Mouse (Mus musculus): ENCODE data around the gene Eno4. TPM values are rescaled to one million over a fixed set of nuclear protein-coding genes. Genes with fewer than 3 reads are reported as not detected.
A peak's percentile ranks its signal among the peaks of the same experiment; 100 is the strongest.
"Not testable (repeated sequence)": the region's sequence is repeated elsewhere in the genome, so short reads cannot be mapped to it uniquely, and the experiment has no call there.

The Eno4 gene
- total RNA-seq (2017) = not detected in 2 replicates

DNA sequence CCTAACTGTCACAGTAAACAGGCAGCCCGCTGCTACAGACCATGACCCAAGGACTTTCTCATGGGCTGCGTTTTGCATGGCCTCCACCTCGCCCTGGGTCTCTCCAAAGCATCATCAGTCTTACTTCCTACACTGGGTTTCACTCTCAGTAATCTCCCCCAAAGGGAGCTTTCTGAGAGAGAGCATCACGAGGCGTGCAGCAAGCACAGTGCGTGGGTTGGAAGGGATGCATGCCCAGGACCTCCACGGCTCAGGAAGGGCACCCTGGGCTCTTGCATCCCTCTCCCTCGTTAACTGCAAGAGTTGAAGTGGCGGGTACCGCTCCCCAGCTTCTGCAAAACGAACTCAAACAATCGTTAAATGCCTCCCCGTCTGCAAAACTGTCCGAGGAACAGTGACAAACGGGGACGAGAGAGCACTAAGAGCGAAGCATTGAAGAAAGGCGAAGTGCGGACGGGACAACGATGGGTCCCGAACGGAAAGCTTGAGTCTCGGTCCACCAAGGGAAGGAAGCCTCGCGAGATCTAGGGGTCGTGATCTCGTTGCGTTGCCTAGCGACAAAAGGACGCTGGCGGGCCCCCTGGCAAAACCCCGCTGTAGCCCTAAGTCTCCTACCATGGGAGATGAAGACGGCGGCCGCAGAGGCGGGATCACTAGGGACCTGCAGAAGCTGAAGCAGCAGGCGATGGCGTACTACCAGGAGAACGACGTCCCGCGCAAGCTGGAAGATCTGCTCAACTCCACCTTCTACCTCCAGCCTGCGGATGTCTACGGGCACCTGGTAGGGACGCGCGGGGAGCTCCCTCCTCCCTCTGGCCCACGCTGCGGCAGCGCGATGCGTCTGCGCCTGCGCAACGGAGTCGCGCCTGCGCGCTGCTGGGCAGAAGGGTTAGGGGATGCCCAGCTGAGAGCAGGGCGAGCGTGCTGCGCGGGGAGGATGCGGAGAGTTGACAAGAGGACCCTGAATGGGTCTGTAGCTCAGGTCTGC is at the start of gene Eno4, which contains the start of gene Hspa12a:
TSS of gene Eno4 (plus strand) at position 585 of the 988 bp plus-strand sequence.
TSS of gene Hspa12a (minus strand) at position 814 of the 988 bp plus-strand sequence.
- peak; percentile 74 for ATAC-seq (ENCODE audit: extremely low read depth, insufficient number of reproducible peaks, low FRiP score, poor library complexity, severe bottlenecking)

DNA sequence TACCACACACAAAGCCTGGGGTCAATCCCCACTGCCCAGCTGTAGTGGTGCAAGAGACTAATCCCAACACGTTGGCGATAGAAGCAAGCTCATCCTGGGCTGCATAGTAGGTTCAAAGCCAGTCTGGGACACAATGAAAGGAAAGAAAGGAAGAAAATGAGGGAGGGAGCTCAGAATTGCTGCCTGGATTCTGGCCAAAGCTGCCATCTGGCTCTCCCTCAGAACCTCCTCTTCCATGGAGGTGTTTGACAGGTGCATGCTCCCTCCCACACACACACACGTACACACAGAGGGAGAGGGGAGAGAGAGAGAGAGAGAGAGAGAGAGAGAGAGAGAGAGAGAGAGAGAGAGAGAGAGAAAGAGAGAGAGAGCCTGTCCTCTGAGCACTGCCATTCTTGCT is 47.0 kb upstream of the Eno4 start:
- ATAC-seq (ENCODE audit: extremely low read depth, insufficient number of reproducible peaks, low FRiP score, poor library complexity, severe bottlenecking) = no peak

- not testable (repeated sequence) for ATAC-seq (ENCODE audit: extremely low read depth, insufficient number of reproducible peaks, low FRiP score, poor library complexity, severe bottlenecking)
These were observed 42.8 kb upstream of the Eno4 start for GRCm38 (mm10) chr19:58900471-58900870.

DNA sequence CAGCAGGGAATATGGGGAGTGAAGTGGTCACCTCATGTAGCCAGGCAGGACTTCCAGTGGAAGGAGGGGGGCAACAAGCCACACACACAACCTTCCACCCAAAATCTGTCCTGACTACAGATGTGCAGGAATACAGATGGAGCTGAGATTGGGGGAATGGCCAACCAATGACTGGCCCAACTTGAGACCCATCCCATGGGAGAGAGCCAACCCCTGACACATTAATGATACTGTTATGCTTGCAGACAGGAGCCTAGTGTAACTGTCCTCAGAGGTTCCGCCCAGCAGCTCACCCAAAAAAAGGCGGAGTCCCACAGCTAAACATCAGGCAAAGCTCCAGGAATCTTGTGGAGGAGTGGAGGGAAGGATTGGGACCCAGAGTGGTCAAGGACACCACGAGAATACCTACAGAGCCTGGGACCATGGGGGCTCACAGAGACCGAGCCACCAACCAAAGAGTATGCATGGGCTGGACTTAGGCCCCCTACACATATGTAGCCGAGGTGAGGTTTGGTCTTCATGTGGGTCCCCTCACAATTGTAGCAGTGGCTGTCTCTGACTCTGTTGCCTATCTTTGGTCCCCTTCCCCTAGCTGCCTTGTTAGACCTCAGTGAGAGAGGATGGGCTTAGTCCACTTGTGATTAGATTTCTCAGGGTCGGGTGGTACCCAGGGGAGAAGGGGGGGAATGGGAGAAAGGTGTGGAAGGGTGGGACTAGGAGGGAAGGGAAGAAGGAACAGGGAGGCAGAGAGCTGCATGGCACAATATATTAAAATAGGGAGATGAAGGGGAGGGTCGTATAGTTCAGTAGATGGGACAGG is 39.9 kb upstream of the Eno4 start:
- ATAC-seq (ENCODE audit: extremely low read depth, insufficient number of reproducible peaks, low FRiP score, poor library complexity, severe bottlenecking) = no peak

DNA sequence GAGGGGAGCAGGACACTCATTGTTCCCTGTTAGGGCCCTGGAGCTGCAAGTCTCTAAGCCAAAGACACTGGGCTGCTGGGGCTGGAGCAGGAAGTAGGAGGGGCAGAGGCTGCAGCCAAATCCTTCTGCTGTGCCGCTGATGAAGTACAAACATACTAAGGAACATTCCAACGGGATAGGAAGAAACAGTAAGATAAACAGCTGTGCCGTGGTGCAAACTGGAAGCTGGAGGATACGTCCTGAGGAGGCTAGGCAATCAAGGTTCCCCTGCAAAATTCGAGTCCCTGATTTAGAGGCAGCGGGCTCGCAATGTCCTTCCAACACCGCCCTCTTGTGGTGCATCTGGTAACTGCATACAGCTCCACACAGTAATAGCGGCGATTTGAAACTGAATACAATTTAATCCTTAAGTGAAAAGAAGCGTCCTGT is 39.3 kb upstream of the Eno4 start:
- peak; percentile 68; the same call in 1 of the 2 replicates for ATAC-seq (ENCODE audit: extremely low read depth, insufficient number of reproducible peaks, low FRiP score, poor library complexity, severe bottlenecking)

- no peak for ATAC-seq (ENCODE audit: extremely low read depth, insufficient number of reproducible peaks, low FRiP score, poor library complexity, severe bottlenecking)
These were observed 36.5 kb upstream of the Eno4 start for GRCm38 (mm10) chr19:58906685-58907084.

GRCm38 (mm10) chr19:58908018-58908417 is 35.2 kb upstream of the Eno4 start:
- no peak for ATAC-seq (ENCODE audit: extremely low read depth, insufficient number of reproducible peaks, low FRiP score, poor library complexity, severe bottlenecking)

DNA sequence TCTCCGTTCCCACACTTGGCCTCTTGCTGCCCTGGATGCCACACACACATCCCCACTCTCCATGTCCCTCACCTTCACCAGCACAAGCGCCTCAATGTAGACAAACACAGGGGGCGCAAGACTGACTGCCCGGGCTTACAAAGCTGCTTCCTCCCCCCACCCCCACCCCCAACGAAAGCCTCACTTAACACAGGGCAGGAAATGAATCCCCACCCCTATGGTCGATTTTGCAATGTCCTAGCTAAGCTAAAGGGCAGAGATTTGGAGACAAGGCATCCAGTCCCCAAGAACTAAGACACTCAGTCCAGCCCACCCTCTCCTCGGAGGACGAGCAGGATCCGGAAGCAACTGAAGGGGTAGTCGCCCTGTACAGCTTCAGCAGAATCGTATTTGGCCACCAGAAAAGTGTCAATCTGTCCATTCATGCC is 32.3 kb upstream of the Eno4 start:
- peak; percentile 13; the same call in 1 of the 2 replicates for ATAC-seq (ENCODE audit: extremely low read depth, insufficient number of reproducible peaks, low FRiP score, poor library complexity, severe bottlenecking)

DNA sequence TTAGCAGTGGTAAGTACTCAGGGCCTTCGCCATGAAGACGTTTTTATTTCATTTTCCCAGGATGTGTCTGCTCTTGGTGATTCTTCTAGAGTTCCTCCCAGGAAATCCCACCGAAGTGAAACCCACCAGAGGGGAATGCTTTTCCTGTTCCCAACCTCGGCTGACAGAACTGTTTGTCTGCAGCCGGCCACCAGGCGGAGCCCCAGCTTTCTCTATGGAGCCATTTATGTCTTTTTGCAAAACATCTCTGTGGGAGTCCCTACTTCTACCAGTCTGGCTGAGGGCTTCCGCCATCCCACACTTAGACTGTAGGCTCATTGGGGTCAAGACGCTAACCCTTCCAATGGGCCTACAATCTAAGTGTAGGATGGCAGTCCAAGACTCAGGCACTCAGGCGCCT is 31.8 kb upstream of the Eno4 start:
- peak; percentile 31; the same call in 1 of the 2 replicates for ATAC-seq (ENCODE audit: extremely low read depth, insufficient number of reproducible peaks, low FRiP score, poor library complexity, severe bottlenecking)

- no peak for ATAC-seq (ENCODE audit: extremely low read depth, insufficient number of reproducible peaks, low FRiP score, poor library complexity, severe bottlenecking)
These were observed 29.9 kb upstream of the Eno4 start for GRCm38 (mm10) chr19:58913301-58913700.

- no peak for ATAC-seq (ENCODE audit: extremely low read depth, insufficient number of reproducible peaks, low FRiP score, poor library complexity, severe bottlenecking)
These were observed 24.6 kb upstream of the Eno4 start for GRCm38 (mm10) chr19:58918597-58918996.

DNA sequence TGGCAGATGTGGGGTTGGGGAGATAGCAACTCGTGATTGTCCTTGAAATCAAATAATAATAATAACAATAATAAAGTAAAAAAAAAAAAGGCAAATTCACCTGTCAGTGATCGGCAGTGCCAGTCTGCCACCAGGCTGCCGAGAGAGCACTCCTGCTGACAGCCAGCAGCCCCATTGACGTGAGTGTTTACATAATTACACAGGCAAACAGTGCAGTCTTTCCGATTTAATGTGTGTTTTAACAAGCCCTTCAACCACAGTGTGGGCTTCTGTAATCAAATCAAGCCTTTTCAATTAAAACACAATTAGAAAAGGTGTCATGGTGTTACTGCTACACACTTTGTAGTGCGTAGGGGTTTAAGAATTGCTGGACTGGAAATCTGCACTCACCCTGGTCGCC is 24.1 kb upstream of the Eno4 start:
- ATAC-seq (ENCODE audit: extremely low read depth, insufficient number of reproducible peaks, low FRiP score, poor library complexity, severe bottlenecking) = no peak

GRCm38 (mm10) chr19:58931081-58931800 is 12.0 kb upstream of the Eno4 start:
- no peak for ATAC-seq (ENCODE audit: extremely low read depth, insufficient number of reproducible peaks, low FRiP score, poor library complexity, severe bottlenecking)

DNA sequence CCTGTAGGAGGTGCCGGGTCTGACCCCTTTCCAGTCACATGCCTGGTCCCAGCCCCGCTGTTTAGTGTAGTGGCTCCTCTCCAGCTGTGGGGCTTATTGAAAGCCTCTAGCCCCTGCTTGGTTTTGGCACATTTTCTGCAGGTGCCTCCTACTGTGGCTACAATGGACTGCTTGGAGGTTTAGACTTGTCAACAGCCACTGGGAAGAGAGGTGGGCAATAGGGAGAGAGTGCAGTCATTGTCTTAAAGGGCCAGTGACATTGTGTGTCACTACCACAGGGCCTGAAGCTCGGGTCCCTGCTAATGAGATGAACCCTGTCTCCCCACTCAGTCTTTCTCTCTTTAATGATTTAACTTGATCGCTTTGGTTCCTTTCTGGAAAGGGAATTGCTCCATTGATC is 10.2 kb upstream of the Eno4 start:
- no peak for ATAC-seq (ENCODE audit: extremely low read depth, insufficient number of reproducible peaks, low FRiP score, poor library complexity, severe bottlenecking)

DNA sequence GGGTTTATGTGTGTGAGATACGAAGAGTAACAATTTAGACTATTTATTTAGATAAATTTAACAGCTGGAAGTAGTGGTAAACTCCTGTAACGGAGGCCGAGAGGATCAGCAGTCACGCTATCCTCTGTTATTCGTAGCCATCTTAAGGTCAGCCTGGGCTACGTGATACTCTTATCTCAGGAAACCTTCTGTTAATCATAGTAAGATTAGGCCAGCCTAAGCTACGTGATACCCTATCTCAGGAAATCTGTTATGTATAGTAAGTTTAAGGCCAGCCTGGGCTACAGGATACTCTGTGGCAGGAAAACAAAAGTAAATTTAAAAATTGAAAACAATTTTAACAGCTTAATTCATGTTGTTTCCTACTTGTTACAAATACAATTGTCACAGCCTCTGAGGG is 2.7 kb downstream of the Eno4 start:
- ATAC-seq (ENCODE audit: extremely low read depth, insufficient number of reproducible peaks, low FRiP score, poor library complexity, severe bottlenecking) = no peak

- ATAC-seq (ENCODE audit: extremely low read depth, insufficient number of reproducible peaks, low FRiP score, poor library complexity, severe bottlenecking) = no peak
These were observed 8.3 kb downstream of the Eno4 start for GRCm38 (mm10) chr19:58951521-58951920.

DNA sequence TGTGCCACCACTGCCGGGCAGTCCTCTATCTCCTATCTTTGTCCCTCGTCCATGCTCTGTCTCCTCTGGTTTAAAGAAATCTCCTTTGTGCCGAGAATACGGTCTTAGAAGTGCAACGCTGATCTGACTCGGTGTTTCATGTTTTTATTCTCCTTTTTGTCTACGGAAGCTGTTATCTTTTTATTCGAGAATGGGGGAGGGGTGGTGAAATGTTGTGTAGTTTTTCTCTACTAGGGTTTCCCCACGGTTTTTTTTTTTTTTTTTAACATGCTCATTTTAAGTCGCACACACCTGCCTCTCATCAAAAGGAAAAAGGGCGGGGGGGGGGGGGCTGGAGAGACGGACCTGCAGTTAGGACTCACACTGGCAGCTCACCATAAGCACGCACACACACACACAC is 9.0 kb downstream of the Eno4 start:
- no peak for ATAC-seq (ENCODE audit: extremely low read depth, insufficient number of reproducible peaks, low FRiP score, poor library complexity, severe bottlenecking)

DNA sequence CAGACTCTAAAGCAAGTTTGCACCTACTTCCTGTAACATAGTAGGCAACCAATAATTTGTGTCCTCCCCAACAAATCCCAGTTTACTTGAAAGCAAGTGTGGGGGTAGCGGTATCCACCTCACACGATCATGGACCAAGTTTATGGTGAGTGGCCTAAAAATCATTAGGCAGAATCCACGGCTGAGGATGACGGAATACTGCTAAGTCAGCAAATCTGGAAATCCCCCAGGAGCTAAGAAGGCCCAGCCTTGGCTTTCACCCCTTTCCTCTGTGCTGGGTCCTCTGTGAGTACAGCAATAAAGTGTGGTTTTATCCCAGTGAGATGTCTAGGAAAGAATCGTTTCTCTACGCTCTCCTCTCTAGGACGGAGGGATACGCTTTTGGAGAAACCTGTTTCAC is 11.6 kb downstream of the Eno4 start:
- ATAC-seq (ENCODE audit: extremely low read depth, insufficient number of reproducible peaks, low FRiP score, poor library complexity, severe bottlenecking) = no peak

DNA sequence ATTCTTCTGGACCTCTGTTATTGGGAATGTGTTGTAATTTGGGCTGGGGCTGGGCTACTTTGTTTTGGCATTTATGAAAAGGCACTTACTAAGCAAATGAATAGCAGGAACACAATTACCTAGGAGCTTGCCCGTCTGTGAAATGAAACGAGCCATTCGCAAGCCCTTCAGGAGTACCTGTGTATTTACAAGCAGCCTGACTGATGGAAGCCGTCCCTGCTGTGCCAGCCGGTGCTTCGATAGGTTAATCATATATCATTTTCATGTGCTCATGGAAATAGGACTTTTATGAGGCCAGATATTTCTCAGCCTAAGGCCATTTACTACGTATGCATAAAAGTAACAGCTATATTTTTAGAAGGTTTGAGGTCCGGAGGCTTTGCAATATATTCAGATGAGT is 19.8 kb downstream of the Eno4 start:
- ATAC-seq (ENCODE audit: extremely low read depth, insufficient number of reproducible peaks, low FRiP score, poor library complexity, severe bottlenecking) = no peak
